Mouse (Mus musculus): ENCODE measurements around the gene Ppil2.

- no peak for TF ChIP-seq CTCF (IDR thresholded peaks at IDR 0.05; ENCODE audit: control insufficient read depth, insufficient read depth, insufficient read length)
- no peak for TF ChIP-seq MYOD1 (IDR thresholded peaks at IDR 0.05; ENCODE audit: control insufficient read depth, insufficient read length, low read depth)
- TF ChIP-seq FOSL1 (IDR thresholded peaks at IDR 0.05; ENCODE audit: insufficient read depth, low read length, poor library complexity, severe bottlenecking): no peak
- no peak for TF ChIP-seq MAX (IDR thresholded peaks at IDR 0.05)
- TF ChIP-seq USF1 (IDR thresholded peaks at IDR 0.05; ENCODE audit: low read depth): no peak
- no peak for TF ChIP-seq CEBPB (IDR thresholded peaks at IDR 0.05; ENCODE audit: low read depth)
- TF ChIP-seq MYOG (IDR thresholded peaks at IDR 0.05; ENCODE audit: control insufficient read depth, extremely low read depth, insufficient read length): no peak
Measured at GRCm38 (mm10) chr16:17055584-17055983, 55.5 kb downstream of the Ppil2 start.
